Mouse (Mus musculus) heart, adult 2 months (tissue): Measurements from ENCODE around the gene Trim46.

Experiments
- CTCF ChIP-seq: fragments of 200-600 bp; IDR thresholded peaks from 2 replicates; pipeline ENCODE4 v1.8.1; 2022; ENCODE audit warnings: antibody characterized with exemption, mild to moderate bottlenecking, moderate library complexity
- EP300 ChIP-seq: fragments of 200-500 bp; IDR thresholded peaks from 2 replicates; pipeline ENCODE4 v1.6.1; 2011; ENCODE audit warnings: low read depth, low read length, control low read depth; ENCODE audit not compliant: insufficient read depth
- POLR2A ChIP-seq: fragments of 200-500 bp; IDR thresholded peaks from 2 replicates; pipeline ENCODE4 v1.6.1; 2011; ENCODE audit warnings: mild to moderate bottlenecking, low read depth, low read length, control low read depth; ENCODE audit not compliant: insufficient read depth

- no peak for TF ChIP-seq CTCF
- TF ChIP-seq EP300, result 0 out of 2 replicates have a peak, but pooled peaks have one; percentile 7
- no peak; the same call in 1 of the 2 replicates for TF ChIP-seq POLR2A
Observed at GRCm38 (mm10) chr3:89270891-89271290, 24.8 kb upstream of the Trim46 start.
